Comparison of ENCODE assay signal across 28 mouse cellular contexts in genomic region chr8:69923986-69924385, GRCm38 (mm10). TPM values are rescaled to one million over a fixed set of nuclear protein-coding genes. Genes with fewer than 3 reads are reported as not detected.
DNase-seq lines count a peak whose midpoint lies in the region; ATAC-seq and TF ChIP-seq lines count a peak whose summit lies in the region.
"Had no signal": no experiment of that assay in that cellular context is flagged by ENCODE, and none has a peak within 500 bp of the region (broad histone marks: within the 10 kb centered on the region; RNA-seq: fewer than 3 reads in every experiment).

No protein-coding gene starts in this region.

- TF ChIP-seq POLR2A in thymus, adult 2 months (IDR thresholded peaks at IDR 0.05; ENCODE audit: control insufficient read depth, extremely low read depth, insufficient read depth, low read length, poor library complexity): no peak

- H3K27me3 ChIP-seq in megakaryocyte, embryonic 14.5 days (replicated peaks): no peaks in the 10 kb centered on the region
- H3K27me3 ChIP-seq in liver, embryonic 14.5 days (ENCODE audit: control insufficient read depth, insufficient read depth, low read length): no peaks in the 10 kb centered on the region
- no peaks in the 10 kb centered on the region for H3K27me3 ChIP-seq in liver, postnatal 0 days (ENCODE audit: insufficient read depth, low read length)
- no peaks in the 10 kb centered on the region for H3K27me3 ChIP-seq in thymus, adult 2 months (ENCODE audit: control insufficient read depth, insufficient read depth, low read length)
- H3K27me3 ChIP-seq: CH12.LX; embryonic facial prominence, embryonic 12.5 days; embryonic facial prominence, embryonic 15.5 days; forebrain, embryonic 12.5 days; forebrain, embryonic 15.5 days; hindbrain, embryonic 12.5 days; hindbrain, embryonic 15.5 days; Patski had no signal

- no peak for TF ChIP-seq CTCF in liver, embryonic 14.5 days (IDR thresholded peaks at IDR 0.05; ENCODE audit: low read depth)
- TF ChIP-seq CTCF in liver, postnatal 0 days (IDR thresholded peaks at IDR 0.05; ENCODE audit: low read depth): no peak
- TF ChIP-seq CTCF in thymus, adult 2 months (IDR thresholded peaks at IDR 0.05; ENCODE audit: borderline replicate concordance, control insufficient read depth, extremely low read depth, insufficient read depth, low read length, poor library complexity): no peak

- peak overlapping the region; percentile 49 for H3K4me2 ChIP-seq in liver, embryonic 14.5 days (ENCODE audit: low read depth)
- 0 out of 2 replicates have a peak overlapping the region, but pooled peaks have one; percentile 6 for H3K4me2 ChIP-seq in liver, postnatal 0 days (ENCODE audit: low read depth, low read length)
- H3K4me2 ChIP-seq: embryonic facial prominence, embryonic 12.5 days; embryonic facial prominence, embryonic 15.5 days; forebrain, embryonic 12.5 days; forebrain, embryonic 15.5 days; heart, embryonic 11.5 days; hindbrain, embryonic 12.5 days; hindbrain, embryonic 15.5 days had no signal

- H3K9ac ChIP-seq in liver, embryonic 14.5 days (replicated peaks): peak overlapping the region; percentile 45; the same call in 1 of the 2 replicates
- H3K9ac ChIP-seq in liver, postnatal 0 days (replicated peaks): no peak overlapping the region
- H3K9ac ChIP-seq: embryonic facial prominence, embryonic 12.5 days; embryonic facial prominence, embryonic 15.5 days; forebrain, embryonic 12.5 days; forebrain, embryonic 15.5 days; hindbrain, embryonic 12.5 days; hindbrain, embryonic 15.5 days had no signal

- peak; percentile 33; the same call in 1 of the 2 replicates for TF ChIP-seq EP300 in liver, embryonic 14.5 days (IDR thresholded peaks at IDR 0.05; ENCODE audit: low read depth)
- TF ChIP-seq EP300 in liver, postnatal 0 days (IDR thresholded peaks at IDR 0.05; ENCODE audit: low read depth): no peak

- H3K4me1 ChIP-seq in megakaryocyte, embryonic 14.5 days: peaks cover 100% of the 10 kb centered on the region
- H3K4me1 ChIP-seq in liver, embryonic 14.5 days (replicated peaks; ENCODE audit: control insufficient read depth in 2 of 2, insufficient read depth in 2 of 2, low read length in 1 of 2): peaks cover 46 to 58% of the 10 kb centered on the region in 2 experiments
- peaks cover 49% of the 10 kb centered on the region for H3K4me1 ChIP-seq in liver, postnatal 0 days (ENCODE audit: insufficient read depth)
- peaks cover 25% of the 10 kb centered on the region for H3K4me1 ChIP-seq in thymus, adult 2 months (replicated peaks; ENCODE audit: control insufficient read depth, insufficient read depth, low read length)

- no peak for ATAC-seq in megakaryocyte, adult 5-6 weeks (ENCODE audit: poor library complexity, severe bottlenecking)
- peak; percentile 39 for ATAC-seq in liver, embryonic 14.5 days (ENCODE audit: insufficient read depth)
- ATAC-seq in liver, postnatal 0 days: no peak
- ATAC-seq: forebrain, embryonic 15.5 days; Patski had no signal

- intact Hi-C loops in gastrocnemius, postnatal 36 days (cut with DNase I): no loop called here

- WGBS in liver, embryonic 14.5 days (ENCODE audit: insufficient replicate concordance): 11% methylated on average over 1 of the region's 1 CpGs
- 40% methylated on average over 1 of the region's 1 CpGs for WGBS in liver, postnatal 0 days (ENCODE audit: insufficient replicate concordance)
- WGBS in thymus, adult 2 months: 98% methylated on average over 1 of the region's 1 CpGs

- H3K4me3 ChIP-seq in megakaryocyte, embryonic 14.5 days (replicated peaks): peak overlapping the region; percentile 1
- H3K4me3 ChIP-seq in liver, embryonic 14.5 days (ENCODE audit: insufficient read depth in 1 of 2, low read depth in 2 of 2, low read length in 2 of 2): no peak overlapping the region; a peak in 1 of 4 replicates
- H3K4me3 ChIP-seq in liver, postnatal 0 days (ENCODE audit: low read depth, low read length): no peak overlapping the region
- H3K4me3 ChIP-seq in thymus, adult 2 months (ENCODE audit: control insufficient read depth, insufficient read depth, low read length): no peak overlapping the region
- H3K4me3 ChIP-seq: embryonic facial prominence, embryonic 12.5 days; embryonic facial prominence, embryonic 15.5 days; forebrain, embryonic 12.5 days; forebrain, embryonic 15.5 days; hindbrain, embryonic 12.5 days; hindbrain, embryonic 15.5 days had no signal

- peak overlapping the region; percentile 33 for H3K27ac ChIP-seq in liver, embryonic 14.5 days
- no peak overlapping the region for H3K27ac ChIP-seq in liver, postnatal 0 days (ENCODE audit: low read depth)
- no peak overlapping the region for H3K27ac ChIP-seq in thymus, adult 2 months (ENCODE audit: control insufficient read depth, insufficient read depth, low read length)
- H3K27ac ChIP-seq: embryonic facial prominence, embryonic 12.5 days; embryonic facial prominence, embryonic 15.5 days; forebrain, embryonic 12.5 days; forebrain, embryonic 15.5 days; hindbrain, embryonic 12.5 days; hindbrain, embryonic 15.5 days had no signal

- H3K9me3 ChIP-seq in megakaryocyte, embryonic 14.5 days: no peaks in the 10 kb centered on the region
- H3K9me3 ChIP-seq in liver, embryonic 14.5 days (ENCODE audit: control insufficient read depth, low read length): no peaks in the 10 kb centered on the region
- no peaks in the 10 kb centered on the region for H3K9me3 ChIP-seq in liver, postnatal 0 days (ENCODE audit: low read length)
- H3K9me3 ChIP-seq: embryonic facial prominence, embryonic 12.5 days; embryonic facial prominence, embryonic 15.5 days; forebrain, embryonic 12.5 days; forebrain, embryonic 15.5 days; G1E; hindbrain, embryonic 12.5 days; hindbrain, embryonic 15.5 days had no signal

- peaks cover 81% of the 10 kb centered on the region for H3K36me3 ChIP-seq in megakaryocyte, embryonic 14.5 days (replicated peaks; ENCODE audit: low read length)
- H3K36me3 ChIP-seq in liver, embryonic 14.5 days (replicated peaks; ENCODE audit: control insufficient read depth, insufficient read depth, low read depth): peaks cover 4% of the 10 kb centered on the region
- peaks cover 12% of the 10 kb centered on the region; the same call in 1 of the 2 replicates for H3K36me3 ChIP-seq in liver, postnatal 0 days (replicated peaks; ENCODE audit: insufficient read depth, low read length)
- no peaks in the 10 kb centered on the region for H3K36me3 ChIP-seq in thymus, adult 2 months (ENCODE audit: control insufficient read depth, insufficient read depth, low read length)
- H3K36me3 ChIP-seq: embryonic facial prominence, embryonic 15.5 days; forebrain, embryonic 12.5 days; forebrain, embryonic 15.5 days; hindbrain, embryonic 15.5 days had no signal

- DNase-seq in liver, embryonic 14.5 days (ENCODE audit: low read depth in 3 of 3, low spot score in 3 of 3): no peak
- no peak for DNase-seq in liver, postnatal 0 days
- no peak for DNase-seq in thymus, adult 2 months
- no peak for DNase-seq in gastrocnemius, postnatal 36 days
- DNase-seq in kidney, postnatal 36 days: no peak
- DNase-seq: adrenal gland, postnatal 10 days; adrenal gland, postnatal 36 days; B cell, adult 2 months; cerebellum, adult 11 months; cerebellum, adult 2 months; cerebellum, adult 9-11 months; gastrocnemius, postnatal 10 days; heart, adult 11 months had no signal

RNA-seq across cellular contexts. Expression of gene Yjefn3, which starts 21.5 kb away (rescaled TPM):
- polyA plus RNA-seq in megakaryocyte, embryonic 14.5 days (2012; ENCODE audit: insufficient read depth, low replicate concordance): 4.7 and 13.7 TPM in 2 replicates
- 3.1 TPM in 1 of 2 replicates, not detected in the other for total RNA-seq in megakaryocyte, adult 5-6 weeks (2015)
- total RNA-seq in megakaryocyte, adult 5-6 weeks (2017): not detected in 2 replicates
- polyA plus RNA-seq in liver, embryonic 14.5 days (2012; rRNA removed): 0.30 and 0.36 TPM in 2 replicates
- polyA plus RNA-seq in liver, embryonic 14.5 days (2014; fragmentation: Nextera tagmentation; extraction: Ambion mirVana): 0.77 and 0.79 TPM in 2 replicates
- 0.72 and 0.89 TPM in 2 replicates for polyA plus RNA-seq in liver, postnatal 0 days (2015; fragmentation: Nextera tagmentation; extraction: Ambion mirVana)
- polyA plus RNA-seq in thymus, adult 2 months (2012; rRNA removed): 8.0 and 11.7 TPM in 2 replicates
- 1 to 10 TPM; 5.7 to 9.0 TPM for total RNA-seq in gastrocnemius, postnatal 36 days (2021)
- total RNA-seq: common myeloid progenitor, adult 5-6 weeks; hematopoietic stem cell, adult 5-6 weeks had no signal

RNA-seq across cellular contexts. Expression of gene Ndufa13, which starts 21.6 kb away (rescaled TPM):
- 31.7 and 195 TPM in 2 replicates for polyA plus RNA-seq in megakaryocyte, embryonic 14.5 days (2012; ENCODE audit: insufficient read depth, low replicate concordance)
- total RNA-seq in megakaryocyte, adult 5-6 weeks (2015): 63.4 and 75.7 TPM in 2 replicates
- total RNA-seq in megakaryocyte, adult 5-6 weeks (2017): 120 and 143 TPM in 2 replicates
- polyA plus RNA-seq in liver, embryonic 14.5 days (2012; rRNA removed): 26.2 and 44.8 TPM in 2 replicates
- 109 and 113 TPM in 2 replicates for polyA plus RNA-seq in liver, embryonic 14.5 days (2014; fragmentation: Nextera tagmentation; extraction: Ambion mirVana)
- polyA plus RNA-seq in liver, postnatal 0 days (2015; fragmentation: Nextera tagmentation; extraction: Ambion mirVana): 152 TPM in 2 replicates
- polyA plus RNA-seq in thymus, adult 2 months (2012; rRNA removed): 120 and 150 TPM in 2 replicates
- total RNA-seq in gastrocnemius, postnatal 36 days (2021): 100 to 1,000 TPM; 332 to 340 TPM

RNA-seq across cellular contexts. Expression of gene Tssk6, which starts 22.0 kb away (rescaled TPM):
- polyA plus RNA-seq in megakaryocyte, embryonic 14.5 days (2012; ENCODE audit: insufficient read depth, low replicate concordance): 1.3 and 5.3 TPM in 2 replicates
- total RNA-seq in megakaryocyte, adult 5-6 weeks (2015): 0.27 TPM in 1 of 2 replicates, not detected in the other
- 0.16 and 0.26 TPM in 2 replicates for total RNA-seq in megakaryocyte, adult 5-6 weeks (2017)
- 0.41 and 0.50 TPM in 2 replicates for polyA plus RNA-seq in liver, embryonic 14.5 days (2012; rRNA removed)
- 1.7 and 1.9 TPM in 2 replicates for polyA plus RNA-seq in liver, embryonic 14.5 days (2014; fragmentation: Nextera tagmentation; extraction: Ambion mirVana)
- polyA plus RNA-seq in liver, postnatal 0 days (2015; fragmentation: Nextera tagmentation; extraction: Ambion mirVana): 1.3 and 1.7 TPM in 2 replicates
- polyA plus RNA-seq in thymus, adult 2 months (2012; rRNA removed): 1.3 and 1.8 TPM in 2 replicates
- not detected for total RNA-seq in gastrocnemius, postnatal 36 days (2021)
- total RNA-seq: common myeloid progenitor, adult 5-6 weeks; gastrocnemius, adult 18-20 months had no signal

RNA-seq across cellular contexts. Expression of gene Cilp2, which starts 36.5 kb away (rescaled TPM):
- polyA plus RNA-seq in megakaryocyte, embryonic 14.5 days (2012; ENCODE audit: insufficient read depth, low replicate concordance): 0.20 TPM in 1 of 2 replicates, not detected in the other
- total RNA-seq in megakaryocyte, adult 5-6 weeks (2015): not detected in 2 replicates
- not detected in 2 replicates for total RNA-seq in megakaryocyte, adult 5-6 weeks (2017)
- polyA plus RNA-seq in liver, embryonic 14.5 days (2012; rRNA removed): 0.03 and 0.04 TPM in 2 replicates
- polyA plus RNA-seq in liver, embryonic 14.5 days (2014; fragmentation: Nextera tagmentation; extraction: Ambion mirVana): 0.03 TPM in 1 of 2 replicates, not detected in the other
- 0.02 TPM in 1 of 2 replicates, not detected in the other for polyA plus RNA-seq in liver, postnatal 0 days (2015; fragmentation: Nextera tagmentation; extraction: Ambion mirVana)
- polyA plus RNA-seq in thymus, adult 2 months (2012; rRNA removed): 0.75 and 2.2 TPM in 2 replicates
- total RNA-seq in gastrocnemius, postnatal 36 days (2021): 10 to 100 TPM in 1 of 2 experiments, 1 to 10 TPM in 1; 9.3 to 11.0 TPM
- total RNA-seq: common myeloid progenitor, adult 5-6 weeks; hematopoietic stem cell, adult 5-6 weeks had no signal
